Comparison of ENCODE assay signal across 21 mouse cellular contexts in genomic region chr9:100647774-100648323, GRCm38 (mm10). TPM values are rescaled to one million over a fixed set of nuclear protein-coding genes. Genes with fewer than 3 reads are reported as not detected.
DNase-seq lines count a peak whose midpoint lies in the region; ATAC-seq and TF ChIP-seq lines count a peak whose summit lies in the region.
"Had no signal": no experiment of that assay in that cellular context is flagged by ENCODE, and none has a peak within 500 bp of the region (broad histone marks: within the 10 kb centered on the region; RNA-seq: fewer than 3 reads in every experiment).

No protein-coding gene starts in this region.

- DNase-seq in frontal cortex, postnatal 10 days (ENCODE audit: low spot score in 2 of 2), result no peak
- peak; percentile 77 to 88 for DNase-seq in layer of hippocampus, adult 2 months (ENCODE audit: low spot score in 2 of 2)
- DNase-seq in left cerebral cortex, adult 2 months (ENCODE audit: extremely low spot score in 1 of 2, low spot score in 2 of 2), result peak; percentile 27 to 30
- DNase-seq in right cerebral cortex, postnatal 14 days, result peak; percentile 18
- no peak for DNase-seq in adrenal gland, postnatal 14 days
- DNase-seq in urinary bladder, adult 18-20 months (ENCODE audit: low spot score in 2 of 2), result no peak
- DNase-seq: adrenal gland, adult 2 months; cerebellum, adult 18-20 months; forebrain, postnatal 0 days; heart, postnatal 36 days; kidney, adult 2 months; kidney, postnatal 36 days; liver, embryonic 13.5 days had no signal

- H3K9ac ChIP-seq in hindbrain, embryonic 12.5 days, result no peak overlapping the region
- H3K9ac ChIP-seq: forebrain, postnatal 0 days; heart, embryonic 13.5 days; limb, embryonic 12.5 days; liver, embryonic 13.5 days; lung, embryonic 15.5 days; midbrain, embryonic 15.5 days had no signal

- TF ChIP-seq CTCF in layer of hippocampus, adult 2 months (conservative IDR thresholded peaks at IDR 0.05), result peak; percentile 26
- no peak; the same call in 1 of the 2 replicates for TF ChIP-seq CTCF in left cerebral cortex, adult 2 months (IDR thresholded peaks at IDR 0.05)

- H3K9me3 ChIP-seq in hindbrain, embryonic 12.5 days (replicated peaks), result no peaks in the 10 kb centered on the region
- H3K9me3 ChIP-seq: heart, embryonic 13.5 days; limb, embryonic 12.5 days; liver, embryonic 13.5 days; lung, embryonic 15.5 days; midbrain, embryonic 15.5 days had no signal

- no peaks in the 10 kb centered on the region for H3K36me3 ChIP-seq in hindbrain, embryonic 12.5 days
- H3K36me3 ChIP-seq: lung, embryonic 15.5 days; midbrain, embryonic 15.5 days had no signal

- peak overlapping the region; percentile 99; the same call in 1 of the 2 replicates for H3K27ac ChIP-seq in layer of hippocampus, adult 2 months
- H3K27ac ChIP-seq in left cerebral cortex, adult 2 months, result no peak overlapping the region
- H3K27ac ChIP-seq in hindbrain, embryonic 12.5 days, result no peak overlapping the region
- H3K27ac ChIP-seq: heart, embryonic 13.5 days; limb, embryonic 12.5 days; liver, embryonic 13.5 days; lung, embryonic 15.5 days; midbrain, embryonic 15.5 days had no signal

- peaks cover 5% of the 10 kb centered on the region for H3K4me1 ChIP-seq in hindbrain, embryonic 12.5 days

- 97% methylated on average over 2 of the region's 2 CpGs for WGBS in hindbrain, embryonic 12.5 days

- H3K27me3 ChIP-seq in hindbrain, embryonic 12.5 days, result no peaks in the 10 kb centered on the region
- H3K27me3 ChIP-seq: CH12.LX; heart, embryonic 13.5 days; limb, embryonic 12.5 days; liver, embryonic 13.5 days; lung, embryonic 15.5 days; midbrain, embryonic 15.5 days had no signal

- H3K4me3 ChIP-seq in layer of hippocampus, adult 2 months, result no peak overlapping the region
- no peak overlapping the region for H3K4me3 ChIP-seq in left cerebral cortex, adult 2 months
- no peak overlapping the region for H3K4me3 ChIP-seq in hindbrain, embryonic 12.5 days
- H3K4me3 ChIP-seq: erythroblast, embryonic 14.5 days; heart, embryonic 13.5 days; limb, embryonic 12.5 days; liver, embryonic 13.5 days; lung, embryonic 15.5 days; midbrain, embryonic 15.5 days had no signal

- intact Hi-C loops in left cerebral cortex, adult 2 months (cut with DNase I), result no loop called here

- ATAC-seq in frontal cortex, adult (ENCODE audit: low TSS enrichment), result peak; percentile 31; the same call in 1 of the 2 replicates
- ATAC-seq in hindbrain, embryonic 12.5 days (ENCODE audit: low FRiP score), result no peak
- ATAC-seq: forebrain, postnatal 0 days; midbrain, embryonic 15.5 days had no signal

- no peak overlapping the region for H3K4me2 ChIP-seq in hindbrain, embryonic 12.5 days (replicated peaks)
- H3K4me2 ChIP-seq: heart, embryonic 13.5 days; limb, embryonic 12.5 days; liver, embryonic 13.5 days; lung, embryonic 15.5 days; midbrain, embryonic 15.5 days had no signal

RNA-seq across cellular contexts. Expression of gene Stag1, which starts 50.3 kb away (rescaled TPM):
- total RNA-seq in layer of hippocampus, adult 2 months (2021), result 10 to 100 TPM; 67.6 to 69.7 TPM
- total RNA-seq in left cerebral cortex, adult 2 months (2021), result 10 to 100 TPM; 65.0 to 66.2 TPM
- 42.5 and 43.1 TPM in 2 replicates for total RNA-seq in adrenal gland, postnatal 14 days (2021)
- 58.1 and 60.0 TPM in 2 replicates for polyA plus RNA-seq in hindbrain, embryonic 12.5 days (2016; fragmentation: Nextera tagmentation; extraction: Ambion mirVana)

Comparison
In these comparisons a context has a peak if more than half of its experiments do, and no peak if none do; other contexts are left out.
1. DNase-seq: peak in layer of hippocampus, adult 2 months (2 of 2), left cerebral cortex, adult 2 months (2 of 2) and right cerebral cortex, postnatal 14 days (single experiment); none in frontal cortex, postnatal 10 days (0 of 2), adrenal gland, postnatal 14 days (single experiment) and urinary bladder, adult 18-20 months (0 of 2).